Mouse (Mus musculus) cerebellum, postnatal 4 days (tissue): ENCODE results near the gene Socs1.

ENCODE experiments used
- DNase-seq, 2 experiments: peaks; one replicate each; pipeline ENCODE4 v3.0.0; 2022; ENCODE audit warnings: low spot score in 2 of 2, mixed read lengths in 1 of 2

Gene Socs1

GRCm38 (mm10) chr16:10786782-10787547 lies 1.6 kb upstream of the Socs1 start:
- no peak for DNase-seq

GRCm38 (mm10) chr16:10786288-10786687 lies 952 bp upstream of the Socs1 start:
- DNase-seq = peak; percentile 60 to 78

GRCm38 (mm10) chr16:10784793-10785370 lies 454 bp downstream of the Socs1 start:
- DNase-seq = peak; percentile 96 to 98

GRCm38 (mm10) chr16:10783883-10784792 lies 1.2 kb downstream of the Socs1 start:
- peak in 1 of 2 experiments; percentile 49 for DNase-seq

- no peak for DNase-seq
These were observed 1.9 kb downstream of the Socs1 start for GRCm38 (mm10) chr16:10783451-10783850.

GRCm38 (mm10) chr16:10783152-10783434 lies 2.2 kb downstream of the Socs1 start:
- no peak for DNase-seq

GRCm38 (mm10) chr16:10782377-10783151 lies 2.8 kb downstream of the Socs1 start:
- DNase-seq = no peak

- DNase-seq = no peak
These were observed 3.4 kb downstream of the Socs1 start for GRCm38 (mm10) chr16:10781862-10782371.

GRCm38 (mm10) chr16:10780631-10781120 lies 4.7 kb downstream of the Socs1 start:
- no peak for DNase-seq

GRCm38 (mm10) chr16:10777579-10778160 lies 7.7 kb downstream of the Socs1 start:
- DNase-seq = no peak

- DNase-seq = no peak
These were observed 9.0 kb downstream of the Socs1 start for GRCm38 (mm10) chr16:10776322-10776721.

GRCm38 (mm10) chr16:10774726-10775125 lies 10.6 kb downstream of the Socs1 start:
- DNase-seq = no peak

GRCm38 (mm10) chr16:10773543-10773942 lies 11.8 kb downstream of the Socs1 start:
- DNase-seq = no peak

- no peak for DNase-seq
These were observed 13.4 kb downstream of the Socs1 start for GRCm38 (mm10) chr16:10771769-10772510.

GRCm38 (mm10) chr16:10770531-10771325 lies 14.6 kb downstream of the Socs1 start:
- no peak for DNase-seq

- DNase-seq = no peak
These were observed 15.7 kb downstream of the Socs1 start for GRCm38 (mm10) chr16:10769661-10770060.

GRCm38 (mm10) chr16:10768821-10769220 lies 16.5 kb downstream of the Socs1 start:
- no peak for DNase-seq

- peak in 1 of 2 experiments; percentile 67 for DNase-seq
These were observed 18.2 kb downstream of the Socs1 start for GRCm38 (mm10) chr16:10767158-10767557.

- no peak for DNase-seq
These were observed 21.0 kb downstream of the Socs1 start for GRCm38 (mm10) chr16:10764323-10764722.
